Mouse (Mus musculus) heart, adult 2 months (tissue): ENCODE data around the gene Crtac1.

ENCODE experiments used
- CTCF ChIP-seq: fragments of 200-600 bp; IDR thresholded peaks from 2 replicates; pipeline ENCODE4 v1.8.1; 2022; ENCODE audit warnings: antibody characterized with exemption, mild to moderate bottlenecking, moderate library complexity
- EP300 ChIP-seq: fragments of 200-500 bp; IDR thresholded peaks from 2 replicates; pipeline ENCODE4 v1.6.1; 2011; ENCODE audit warnings: low read depth, low read length, control low read depth; ENCODE audit not compliant: insufficient read depth
- POLR2A ChIP-seq: fragments of 200-500 bp; IDR thresholded peaks from 2 replicates; pipeline ENCODE4 v1.6.1; 2011; ENCODE audit warnings: mild to moderate bottlenecking, low read depth, low read length, control low read depth; ENCODE audit not compliant: insufficient read depth

GRCm38 (mm10) chr19:42358406-42358805, 73.2 kb downstream of the Crtac1 start:
- TF ChIP-seq CTCF (no peak), EP300 (no peak), POLR2A (no peak)
